Mouse (Mus musculus) adrenal gland, postnatal 14 days (tissue): ENCODE results near the gene Apln. TPM values are rescaled to one million over a fixed set of nuclear protein-coding genes. Genes with fewer than 3 reads are reported as not detected.

Source experiments
- DNase-seq: peaks from one replicate; pipeline ENCODE4 v3.0.0; 2021; ENCODE audit warnings: mixed read lengths
- total RNA-seq: library from RNA; stranded (reverse); gene quantifications from 2 replicates; pipeline ENCODE4 v1.2.3, GENCODE M21; 2021

Gene Apln
- total RNA-seq, 1 experiment from 2014 or later, result 6.6 TPM

DNA sequence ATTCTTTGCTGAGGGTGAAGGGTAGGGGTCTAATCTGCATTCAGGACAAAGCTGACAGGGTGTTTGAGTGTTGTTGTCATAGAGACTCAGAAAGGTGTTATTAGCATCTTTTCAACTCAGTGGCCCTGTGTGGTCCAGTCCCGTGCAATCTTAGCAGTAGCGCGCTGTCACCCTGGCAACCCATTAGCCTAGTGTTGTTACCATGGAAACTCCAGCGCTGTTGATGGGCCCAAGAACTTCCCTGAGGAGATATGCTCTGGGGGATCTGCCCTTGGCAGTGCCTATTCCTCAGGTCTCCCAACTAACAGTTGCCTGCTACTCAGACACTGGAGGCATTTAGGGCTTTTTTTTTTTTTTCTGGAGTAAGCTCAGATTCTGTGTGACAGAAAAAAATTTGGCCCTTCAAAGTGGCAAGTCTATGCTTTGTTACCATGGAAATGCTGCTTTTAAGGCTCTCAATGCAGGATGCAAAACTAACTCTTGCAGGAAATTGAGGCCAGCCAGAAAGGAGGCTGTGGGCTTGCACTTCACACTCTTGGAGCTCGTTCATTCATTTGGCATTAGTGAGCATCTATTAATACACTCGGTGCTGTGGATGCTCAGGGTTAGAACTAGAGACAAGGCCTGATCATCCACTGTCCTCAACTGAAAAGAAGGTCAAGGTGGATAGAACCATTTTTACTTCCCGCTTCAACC is 17.6 kb downstream of the Apln start:
- no peak for DNase-seq

DNA sequence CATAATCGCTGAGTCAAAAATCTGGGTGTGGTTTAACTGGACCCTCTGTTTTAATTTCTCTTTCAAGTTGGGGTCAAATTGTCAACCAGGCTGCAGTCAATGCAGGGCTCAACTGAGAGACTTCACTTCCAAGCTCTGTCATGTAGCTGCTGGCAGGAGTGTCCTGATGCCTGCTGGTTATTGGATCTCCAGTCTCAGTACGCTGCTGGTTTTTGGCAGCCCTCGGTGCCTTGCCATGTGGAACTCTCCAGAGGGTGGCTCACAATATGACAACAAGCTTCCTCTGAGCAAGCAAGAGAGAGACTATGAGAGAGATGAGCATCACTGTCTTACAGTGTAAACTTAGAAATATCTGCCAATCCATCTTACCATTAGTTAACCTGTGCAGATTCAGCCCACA is 23.0 kb downstream of the Apln start:
- no peak for DNase-seq

DNA sequence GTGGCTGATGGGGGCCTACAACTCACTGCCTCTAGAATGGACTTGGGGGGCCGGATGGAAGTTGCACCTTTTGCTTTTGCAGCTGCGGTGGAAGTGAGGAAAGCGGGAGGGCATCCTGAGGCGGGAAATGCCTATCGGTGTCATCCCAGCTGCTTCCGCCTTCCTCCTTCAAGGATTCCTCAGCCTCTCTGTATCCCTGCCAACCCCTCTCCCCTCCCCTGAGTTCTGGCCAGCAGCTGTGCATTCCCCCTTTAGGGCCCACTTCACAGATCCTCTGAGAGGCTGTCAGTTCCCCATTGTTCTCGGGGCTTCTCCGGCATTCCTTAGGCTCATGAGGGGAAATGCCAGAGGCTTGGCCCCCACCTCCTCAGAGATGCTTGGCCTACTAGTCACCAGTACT is 28.6 kb downstream of the Apln start:
- DNase-seq, result peak; percentile 32

DNA sequence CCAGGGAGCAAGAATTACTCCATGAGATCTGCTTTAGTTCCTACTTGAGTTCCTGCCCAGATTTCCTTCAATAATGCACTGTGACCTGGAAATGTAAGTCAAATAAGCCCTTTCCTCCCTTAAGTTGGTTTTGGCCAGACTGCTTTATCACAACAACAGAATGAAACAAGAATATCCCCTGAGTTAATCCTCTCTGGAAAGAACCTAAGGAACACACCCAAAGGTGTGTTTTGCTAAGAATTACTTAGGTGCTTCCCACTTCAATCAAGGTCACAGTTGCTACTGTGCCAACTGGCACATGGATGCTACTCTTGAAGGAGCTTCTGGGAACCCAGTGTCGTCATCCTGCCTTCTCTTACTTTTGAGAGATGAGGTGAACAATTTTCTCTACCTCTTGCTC is 29.9 kb downstream of the Apln start:
- no peak for DNase-seq

DNA sequence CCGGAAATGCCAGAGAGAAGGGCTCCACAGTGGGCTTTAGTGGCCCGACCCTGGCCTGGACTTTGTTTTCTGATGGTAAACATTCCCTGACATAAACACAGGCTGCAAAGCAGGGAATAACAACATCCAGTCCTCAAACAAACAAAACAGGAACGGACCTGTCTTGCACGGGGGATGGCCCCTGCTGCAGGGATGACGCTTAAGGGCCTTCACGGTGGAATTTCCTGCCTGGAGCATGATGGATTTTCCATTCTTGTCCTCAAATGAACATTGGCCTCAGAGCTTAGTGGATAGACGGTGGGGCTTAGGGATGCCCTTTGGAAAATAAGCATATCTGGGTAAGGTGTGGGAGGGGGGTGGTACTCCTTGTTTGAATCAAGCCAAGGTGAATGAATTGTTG is 33.5 kb downstream of the Apln start:
- DNase-seq, result no peak

DNA sequence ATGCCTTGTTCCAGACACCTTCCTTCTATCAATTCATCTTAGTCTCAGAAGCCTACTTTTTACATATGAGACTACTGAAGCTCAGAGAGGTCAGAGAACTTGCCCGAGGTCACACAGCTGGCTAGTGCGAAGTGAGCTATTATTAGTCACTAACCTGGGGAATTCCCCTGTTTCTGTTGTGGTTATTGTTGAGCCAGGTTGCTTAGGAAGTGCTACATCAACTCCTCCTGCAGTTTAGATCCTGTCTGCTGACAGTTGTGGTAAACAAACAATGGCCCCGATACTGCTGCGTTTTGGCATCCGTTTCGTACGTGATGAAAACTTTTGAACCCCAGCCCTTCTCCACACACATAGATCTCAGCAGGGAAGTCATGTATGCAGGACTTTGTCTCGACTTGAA is 36.2 kb downstream of the Apln start:
- no peak for DNase-seq

DNA sequence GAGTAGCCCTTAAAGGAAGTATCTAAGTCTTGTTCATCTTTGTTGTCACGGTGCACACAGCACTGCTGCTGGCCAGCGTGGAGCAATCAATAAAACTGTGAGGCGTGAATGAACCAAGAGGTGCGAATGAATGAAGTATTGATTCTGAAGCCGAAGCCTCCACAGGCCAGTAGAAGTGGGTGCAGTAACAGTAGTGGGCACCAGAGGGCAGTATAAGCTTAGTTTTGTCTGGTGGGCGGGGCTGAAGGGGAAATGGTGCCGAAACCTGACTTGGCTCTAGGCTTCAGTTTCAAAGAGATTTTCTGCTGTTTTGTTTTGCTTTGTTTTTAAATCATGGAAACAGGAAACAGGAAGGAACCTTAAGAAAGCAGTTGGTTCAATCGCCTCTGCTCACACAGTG is 42.0 kb downstream of the Apln start:
- peak; percentile 79 for DNase-seq

DNA sequence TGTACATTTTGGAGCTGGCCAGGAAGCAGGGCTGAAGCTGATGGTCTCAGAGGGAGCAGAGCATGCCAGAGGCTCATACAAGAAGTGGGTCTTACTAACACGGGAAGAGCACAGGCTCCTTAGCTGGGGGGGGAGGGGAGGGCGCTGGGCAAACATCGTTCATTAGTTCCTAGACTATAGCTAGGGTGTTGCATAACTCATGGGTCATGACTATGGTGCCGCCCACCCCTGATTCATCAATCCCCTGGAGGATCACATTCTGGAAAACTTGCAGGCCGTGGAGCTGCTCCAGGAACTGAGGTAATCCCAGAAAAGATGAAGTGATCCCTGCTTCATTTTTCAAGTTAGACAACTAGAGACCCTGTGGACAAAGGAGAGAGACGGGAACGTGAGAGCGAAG is 46.6 kb downstream of the Apln start:
- no peak for DNase-seq

DNA sequence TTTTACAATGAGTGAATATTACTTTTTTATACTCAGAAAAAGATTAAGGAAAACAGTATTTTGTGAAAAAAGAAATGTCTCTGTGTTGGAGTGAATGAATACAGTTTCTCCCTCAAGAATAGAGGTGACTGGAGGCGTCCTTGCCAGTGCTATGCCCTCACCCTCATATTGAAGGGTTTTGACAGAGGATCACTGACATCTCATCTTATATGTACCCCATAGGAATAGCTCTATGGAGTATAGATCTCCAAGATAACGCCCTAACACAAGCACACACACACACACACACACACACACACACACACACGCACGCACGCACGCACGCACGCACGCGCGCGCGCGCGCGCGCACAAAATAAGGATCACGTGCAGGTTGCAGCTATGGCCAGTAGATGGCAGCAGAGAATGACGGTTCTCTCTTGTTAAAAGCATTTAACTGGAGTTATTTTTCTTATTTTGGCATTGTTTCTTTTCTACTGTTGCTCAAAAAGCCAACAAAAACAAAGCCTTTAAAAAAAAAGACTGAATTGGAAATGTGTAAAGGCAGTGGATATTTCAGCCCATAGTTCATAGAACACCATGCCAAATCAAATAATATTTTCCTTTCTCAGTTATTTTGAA is 49.5 kb downstream of the Apln start:
- peak; percentile 57 for DNase-seq

DNA sequence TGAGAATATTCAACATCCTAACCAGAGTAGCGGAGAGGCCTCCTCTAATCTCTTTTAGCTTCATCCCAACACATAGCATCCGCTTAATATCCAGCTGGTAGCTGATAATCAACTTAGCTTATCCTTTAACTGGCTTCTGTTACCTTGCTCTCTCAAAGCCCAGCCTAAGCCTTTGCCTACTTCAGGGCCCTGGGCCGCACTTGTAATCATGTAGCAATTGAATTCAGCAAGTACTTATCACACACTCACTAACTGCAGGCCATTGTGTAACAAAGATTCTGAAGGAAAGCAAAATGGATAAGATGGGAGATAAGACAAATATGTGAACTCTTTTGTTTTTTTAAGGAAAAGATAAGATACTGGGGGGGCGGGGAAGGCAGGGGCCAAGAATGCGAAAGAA is 57.6 kb downstream of the Apln start:
- no peak for DNase-seq

DNA sequence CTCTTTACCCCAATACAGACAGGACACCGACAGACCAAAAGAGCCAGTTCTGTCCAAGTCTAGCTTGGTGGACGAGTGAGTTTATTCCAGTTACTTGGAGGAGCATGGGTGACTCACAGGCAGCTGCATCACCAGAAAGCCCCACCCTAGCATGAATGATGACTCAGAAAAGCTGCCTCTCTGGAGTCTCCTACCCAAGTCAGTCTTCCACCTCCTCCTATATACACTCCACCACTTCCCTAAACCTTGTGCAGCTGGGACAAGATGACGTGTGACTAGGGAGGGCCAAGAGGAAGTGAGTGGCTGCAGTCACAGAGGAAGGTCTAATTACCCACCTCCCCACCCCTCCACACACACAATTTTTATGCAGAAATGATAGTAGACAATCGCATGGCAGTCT is 58.1 kb downstream of the Apln start:
- no peak for DNase-seq

Other genes with a start within 250 kb of the Apln start
- 36.4 and 38.9 TPM in 2 replicates for gene Smarca1, start 141.9 kb downstream of the Apln start, total RNA-seq
- gene Ocrl, start 122.5 kb downstream of the Apln start, total RNA-seq, result 42.8 and 44.6 TPM in 2 replicates
- gene Xpnpep2, start 73.9 kb upstream of the Apln start, total RNA-seq, result 1.1 and 1.5 TPM in 2 replicates
- 1.6 and 12.3 TPM in 2 replicates for gene Sash3, start 111.6 kb upstream of the Apln start, total RNA-seq
- 16.4 and 17.5 TPM in 2 replicates for gene Zdhhc9, start 174.0 kb upstream of the Apln start, total RNA-seq
- 14.9 and 18.8 TPM in 2 replicates for gene Utp14a, start 222.0 kb upstream of the Apln start, total RNA-seq